Mouse (Mus musculus) heart, adult 2 months (tissue): ENCODE measurements around the gene Hps6. TPM values are rescaled to one million over a fixed set of nuclear protein-coding genes. Genes with fewer than 3 reads are reported as not detected.

ENCODE experiments used
- DNase-seq, 2 experiments: peaks; one replicate each; pipeline ENCODE4 v3.0.0; 2021
- H3K27ac ChIP-seq: fragments of 200-600 bp; 2 replicates; pipeline ENCODE4 v1.8.1; 2022
- H3K27me3 ChIP-seq: fragments of 200-500 bp; 2 replicates; pipeline ENCODE4 v1.6.1; 2012; ENCODE audit warnings: mild to moderate bottlenecking, low read length, inconsistent platforms, mixed read lengths; ENCODE audit not compliant: control insufficient read depth, insufficient read depth
- H3K36me3 ChIP-seq: fragments of 200-500 bp; 2 replicates; pipeline ENCODE4 v1.6.1; 2012; ENCODE audit warnings: low read length, inconsistent platforms; ENCODE audit not compliant: control insufficient read depth, insufficient read depth
- H3K4me1 ChIP-seq: fragments of 200-500 bp; 2 replicates; pipeline ENCODE4 v1.6.1; 2011; ENCODE audit warnings: low read length; ENCODE audit not compliant: control insufficient read depth, insufficient read depth
- H3K4me3 ChIP-seq: fragments of 200-600 bp; 2 replicates; pipeline ENCODE4 v1.8.1; 2022
- H3K79me2 ChIP-seq: fragments of 200-500 bp; replicated peaks from 2 replicates; pipeline ENCODE4 v1.6.1; 2012; ENCODE audit warnings: mild to moderate bottlenecking, inconsistent platforms, low read length, moderate library complexity, mixed read lengths; ENCODE audit not compliant: control insufficient read depth, insufficient read depth
- H3K9ac ChIP-seq: fragments of 200-500 bp; 2 replicates; pipeline ENCODE4 v1.6.1; 2012; ENCODE audit warnings: low read depth, mild to moderate bottlenecking, control low read depth, inconsistent platforms, low read length, mixed read lengths
- CTCF ChIP-seq: fragments of 200-600 bp; IDR thresholded peaks from 2 replicates; pipeline ENCODE4 v1.8.1; 2022; ENCODE audit warnings: antibody characterized with exemption, mild to moderate bottlenecking, moderate library complexity
- EP300 ChIP-seq: fragments of 200-500 bp; IDR thresholded peaks from 2 replicates; pipeline ENCODE4 v1.6.1; 2011; ENCODE audit warnings: low read depth, low read length, control low read depth; ENCODE audit not compliant: insufficient read depth
- POLR2A ChIP-seq: fragments of 200-500 bp; IDR thresholded peaks from 2 replicates; pipeline ENCODE4 v1.6.1; 2011; ENCODE audit warnings: mild to moderate bottlenecking, low read depth, low read length, control low read depth; ENCODE audit not compliant: insufficient read depth
- WGBS: fragments of 180-500 bp; shearing (Covaris S2); methylation state at CpG from one replicate; pipeline ENCODE4 v1.1.7; 2018; 5-methylcytosine and 5-hydroxymethylcytosine counted together
- intact Hi-C: fragments of 180-260 bp; cut with DNase I; formaldehyde crosslinking; loops from one replicate; pipeline ENCODE4 v1.15.1; 2025
- polyA plus RNA-seq: library from polyadenylated mRNA; depleted of rRNA; stranded (reverse); fragments of >200 nt; gene quantifications from 2 replicates; pipeline ENCODE4 v1.2.3, GENCODE M21; 2012
- total RNA-seq, 2 experiments: library from RNA; stranded (reverse); gene quantifications; 2 replicates each; pipeline ENCODE4 v1.2.3; 2021

Hps6 gene
- total and polyA plus RNA-seq, 3 experiments = 3.6 to 5.6 (median 5.2) TPM

- peak overlapping the region; percentile 21 for H3K9ac ChIP-seq
- intact Hi-C loops = loop anchor here (5.0 kb wide), 1 partner anchor 40 kb away; the partner anchor contains the start of gene Hps6
- H3K36me3 ChIP-seq = peaks cover 13% of the 10 kb centered on the region
- H3K27me3 ChIP-seq = no peaks in the 10 kb centered on the region
- DNase-seq = peak; percentile 39 to 44
- WGBS = 8% methylated on average over 6 of the region's 6 CpGs
- TF ChIP-seq EP300 (no peak), POLR2A (0 out of 2 replicates have a peak, but pooled peaks have one; percentile 14), CTCF (no peak)
- H3K79me2 ChIP-seq = peaks cover 7% of the 10 kb centered on the region; the same call in 1 of the 2 replicates
- H3K4me1 ChIP-seq = peaks cover 29% of the 10 kb centered on the region
- H3K27ac ChIP-seq = peak overlapping the region; percentile 65
- H3K4me3 ChIP-seq = peak overlapping the region; percentile 20; the same call in 1 of the 2 replicates
Observed at GRCm38 (mm10) chr19:46042476-46043011, 39.2 kb downstream of the Hps6 start.

GRCm38 (mm10) chr19:46043380-46043779, 40.1 kb downstream of the Hps6 start:
- DNase-seq = peak; percentile 54 to 61
- no peak overlapping the region for H3K9ac ChIP-seq
- H3K27me3 ChIP-seq = no peaks in the 10 kb centered on the region
- peak overlapping the region; percentile 98; the same call in 1 of the 2 replicates for H3K27ac ChIP-seq
- TF ChIP-seq CTCF = no peak
- TF ChIP-seq POLR2A = no peak
- no peak for TF ChIP-seq EP300
- peaks cover 13% of the 10 kb centered on the region for H3K36me3 ChIP-seq
- H3K4me3 ChIP-seq = no peak overlapping the region; the same call in 1 of the 2 replicates
- H3K79me2 ChIP-seq = peaks cover 7% of the 10 kb centered on the region; the same call in 1 of the 2 replicates
- 36% methylated on average over 7 of the region's 7 CpGs for WGBS
- peaks cover 29% of the 10 kb centered on the region for H3K4me1 ChIP-seq
- intact Hi-C loops = loop anchor here (5.0 kb wide), 1 partner anchor 41 kb away; the partner anchor contains the start of gene Hps6

- Histone ChIP-seq H3K36me3 (peaks cover 13% of the 10 kb centered on the region), H3K9ac (peak within 1 kb of the TSS; percentile 96), H3K4me1 (peaks cover 26% of the 10 kb centered on the region), H3K27me3 (no peaks in the 10 kb centered on the region), H3K4me3 (peak within 1 kb of the TSS; percentile 76), H3K79me2 (peaks cover 7% of the 10 kb centered on the region; the same call in 1 of the 2 replicates), H3K27ac (peak within 1 kb of the TSS; percentile 98)
- peak; percentile 53 to 57 for DNase-seq
- TF ChIP-seq EP300 = no peak
- no peak for TF ChIP-seq POLR2A
- no peak for TF ChIP-seq CTCF
- intact Hi-C loops = loop anchor here (5.0 kb wide), 1 partner anchor 42 kb away; the partner anchor contains the start of gene Hps6
- WGBS = under 1% methylated on average over 34 of the region's 34 CpGs
Observed at GRCm38 (mm10) chr19:46044271-46044992, 41.1 kb downstream of the Hps6 start, which contains the start of gene Pprc1. Gene Pprc1, plus strand, starts transcription at chr19:46044886.

- Histone ChIP-seq H3K79me2 (peaks cover 7% of the 10 kb centered on the region; the same call in 1 of the 2 replicates), H3K27me3 (no peaks in the 10 kb centered on the region), H3K27ac (peak within 1 kb of the TSS; percentile 98), H3K9ac (peak within 1 kb of the TSS; percentile 96), H3K4me3 (peak within 1 kb of the TSS; percentile 76), H3K36me3 (peaks cover 13% of the 10 kb centered on the region), H3K4me1 (peaks cover 24% of the 10 kb centered on the region)
- peak; percentile 91 to 93 for DNase-seq
- 1% methylated on average over 81 of the region's 84 CpGs for WGBS
- TF ChIP-seq POLR2A = peak; percentile 90
- no peak for TF ChIP-seq CTCF
- intact Hi-C loops = loop anchor here (5.0 kb wide), 1 partner anchor 43 kb away; the partner anchor contains the start of gene Hps6
Observed at GRCm38 (mm10) chr19:46044993-46045695, 41.8 kb downstream of the Hps6 start, which contains the start of gene Ldb1. Gene Ldb1, minus strand, starts transcription at chr19:46045214.

GRCm38 (mm10) chr19:46045696-46046311, 42.5 kb downstream of the Hps6 start:
- peaks cover 10% of the 10 kb centered on the region for H3K36me3 ChIP-seq
- intact Hi-C loops = loop anchor here (1.0 kb wide), 1 partner anchor 10 kb away; no protein-coding TSS in a partner anchor
- H3K4me1 ChIP-seq = peaks cover 21% of the 10 kb centered on the region
- H3K79me2 ChIP-seq = peaks cover 7% of the 10 kb centered on the region; the same call in 1 of the 2 replicates
- H3K4me3 ChIP-seq = peak overlapping the region; percentile 76
- peak overlapping the region; percentile 98 for H3K27ac ChIP-seq
- TF ChIP-seq EP300 (no peak; the same call in 1 of the 2 replicates), CTCF (no peak), POLR2A (peak; percentile 71)
- peak overlapping the region; percentile 96 for H3K9ac ChIP-seq
- peak in 1 of 2 experiments; percentile 76 for DNase-seq
- no peaks in the 10 kb centered on the region for H3K27me3 ChIP-seq
- 4% methylated on average over 7 of the region's 7 CpGs for WGBS
